Mouse (Mus musculus) brain, embryonic 18.5 days (tissue): ENCODE measurements around the gene Hadh.

Experiments
- DNase-seq: peaks from one replicate; pipeline ENCODE4 v3.0.0-alpha.2; 2012; ENCODE audit warnings: low read depth, low spot score

The Hadh gene

DNA sequence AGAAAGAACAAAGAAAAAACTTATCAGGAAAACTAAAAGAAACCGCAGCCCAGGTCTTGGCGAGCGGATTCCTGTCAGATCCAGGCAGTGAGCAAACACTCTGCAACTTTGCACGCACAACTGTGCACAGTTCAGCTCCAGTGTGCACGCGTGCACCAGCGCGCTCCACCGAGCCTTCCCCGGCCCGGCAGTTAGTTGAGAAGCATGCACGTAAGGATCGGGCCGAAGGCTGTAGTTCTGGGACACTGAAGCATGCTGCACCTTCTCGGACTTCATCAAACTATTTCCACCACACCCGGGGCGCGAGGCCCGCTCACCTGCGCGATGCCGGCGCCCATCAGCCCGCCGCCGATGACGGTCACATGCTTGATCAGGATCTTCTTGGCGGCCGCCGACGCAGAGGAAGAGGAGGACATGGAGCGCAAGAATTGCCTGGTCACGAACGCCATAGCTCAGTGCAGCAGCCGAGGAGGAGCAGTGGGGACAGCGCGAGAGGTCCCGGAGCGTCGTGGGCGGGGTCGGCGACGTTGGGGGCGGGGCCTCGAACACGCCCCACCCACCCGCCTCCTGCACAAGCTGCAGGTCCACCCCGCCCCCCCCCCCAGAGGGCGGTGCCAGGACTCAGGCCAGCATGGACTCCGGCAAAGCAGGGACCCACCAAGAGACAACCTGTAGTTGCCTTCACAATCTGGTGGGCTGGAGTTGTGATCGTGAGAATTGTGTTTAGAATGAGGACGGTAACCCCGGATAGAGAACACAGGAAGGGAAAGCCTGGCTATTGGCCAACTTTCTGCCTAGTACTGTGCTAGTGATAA is at the start of gene Hadh:
TSS of gene Hadh (minus strand) at position 543 of the 815 bp plus-strand sequence.
- DNase-seq, result peak; percentile 28

DNA sequence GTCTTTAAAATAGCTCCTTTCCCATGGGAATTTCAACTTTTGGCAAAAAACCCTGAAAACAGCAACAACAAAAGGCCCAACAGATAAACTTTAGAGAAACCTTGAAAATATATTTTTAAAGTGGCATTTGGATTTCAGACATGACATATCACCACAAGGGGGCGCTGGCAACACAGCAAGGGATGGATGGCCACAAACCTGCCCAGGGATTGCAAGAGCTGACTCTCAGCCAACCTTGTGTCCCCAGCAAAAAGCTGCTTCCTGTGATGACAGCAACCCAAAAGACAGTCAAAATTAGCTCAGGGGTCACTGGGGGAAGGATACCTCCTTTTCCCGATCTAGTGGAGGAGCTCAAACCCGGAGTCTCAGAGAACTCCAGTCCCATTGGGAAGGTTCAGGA is 48.3 kb upstream of the Hadh start:
- DNase-seq, result peak; percentile 24

DNA sequence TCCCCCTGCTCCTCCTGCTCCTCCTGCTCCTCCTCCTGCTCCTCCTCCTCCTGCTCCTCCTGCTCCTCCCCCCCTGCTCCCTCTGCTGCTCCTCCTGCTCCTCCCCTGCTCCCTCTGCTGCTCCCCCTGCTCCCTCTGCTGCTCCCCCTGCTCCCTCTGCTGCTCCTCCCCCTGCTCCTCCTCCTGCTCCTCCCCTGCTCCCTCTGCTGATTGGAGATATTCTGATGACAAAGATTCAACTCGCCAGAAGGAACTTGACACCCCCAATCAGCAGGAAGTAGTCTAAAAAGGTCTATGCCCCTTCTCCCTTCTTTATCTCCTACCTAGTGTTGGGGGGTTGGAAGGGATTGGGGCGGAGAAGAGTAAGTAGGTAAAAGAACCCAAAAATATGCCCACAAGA is 46.3 kb upstream of the Hadh start:
- DNase-seq, result no peak

DNA sequence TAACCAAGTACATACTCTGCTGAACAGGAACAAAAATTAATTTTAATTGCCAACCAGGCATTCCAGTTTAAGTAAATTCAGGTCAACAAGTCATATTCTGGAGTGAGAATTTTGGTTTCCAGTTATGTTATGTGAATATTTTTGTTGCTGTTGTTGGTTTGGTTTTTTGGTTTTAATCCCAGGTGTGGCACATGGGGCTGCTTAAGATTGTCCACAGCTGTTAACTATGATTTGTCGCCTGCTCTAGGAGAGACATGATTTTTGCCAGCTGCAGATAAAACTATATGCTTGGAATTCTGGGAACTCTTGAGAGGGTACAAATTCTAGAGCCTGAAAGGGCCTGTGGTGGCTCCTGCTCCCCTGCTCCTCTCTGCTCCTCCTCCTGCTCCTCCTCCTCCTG is 45.2 kb upstream of the Hadh start:
- DNase-seq, result no peak

DNA sequence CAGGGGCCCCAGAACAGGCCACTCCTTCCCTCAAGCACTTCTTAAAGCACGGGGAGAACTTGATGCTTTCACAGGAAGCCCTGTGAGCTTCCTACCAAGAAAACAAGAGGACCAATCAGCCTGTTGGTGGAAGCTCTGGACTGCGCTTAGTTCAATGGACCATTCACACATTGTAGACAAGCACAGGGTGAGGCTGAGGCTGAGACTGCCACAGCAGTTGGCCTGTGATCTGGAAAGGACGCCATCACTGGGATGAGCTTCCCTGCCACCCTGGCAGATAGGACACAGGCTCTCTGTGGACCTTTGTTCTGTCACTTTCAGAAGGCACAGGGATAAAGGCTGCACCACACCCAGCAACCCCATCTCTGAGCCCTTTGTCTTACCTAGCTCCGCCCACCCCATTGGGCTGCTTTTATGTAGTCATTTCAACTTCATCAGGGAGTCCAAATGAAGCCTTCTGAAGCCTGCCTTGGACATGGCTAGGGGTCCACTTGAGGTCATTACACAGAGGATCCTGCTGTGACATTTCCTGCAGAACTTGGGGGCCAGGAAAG is 44.1 kb upstream of the Hadh start:
- DNase-seq, result no peak

DNA sequence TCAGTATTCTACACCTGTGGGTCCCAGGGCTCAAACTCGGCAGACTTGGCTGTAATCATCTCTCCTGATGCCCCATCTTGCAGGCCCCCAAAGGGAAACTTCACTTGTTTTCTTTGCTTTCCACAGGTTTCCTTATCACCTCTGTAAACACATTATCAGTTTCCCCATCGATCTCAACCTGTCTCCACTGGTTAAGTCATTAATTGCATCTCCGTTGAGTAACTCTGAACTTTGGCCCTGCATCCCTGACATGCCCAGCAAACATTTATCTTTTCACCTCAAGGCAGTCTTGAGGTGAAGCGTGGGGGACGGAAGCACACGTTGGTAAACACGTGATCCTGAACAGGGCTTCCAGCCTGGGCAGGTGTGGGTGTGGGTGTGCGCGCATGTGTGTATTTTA is 40.4 kb upstream of the Hadh start:
- no peak for DNase-seq

DNA sequence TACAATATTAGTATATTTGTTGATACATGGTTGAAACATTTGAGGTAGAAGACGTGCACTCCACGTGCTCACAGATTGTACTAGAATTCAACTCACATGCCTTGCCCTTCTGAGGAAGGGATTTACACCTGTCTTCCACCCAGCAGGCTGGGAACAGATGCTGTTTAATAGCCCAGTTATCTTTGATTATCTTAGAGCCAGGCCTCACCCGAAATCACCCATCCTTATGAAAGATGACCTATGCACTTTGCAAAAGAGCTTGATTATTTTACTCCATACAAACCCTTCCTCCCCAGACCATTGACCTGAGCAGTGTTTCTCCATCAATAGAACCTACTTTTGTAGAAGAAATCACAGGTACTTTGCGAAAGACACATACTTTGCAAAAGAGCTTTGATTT is 38.7 kb upstream of the Hadh start:
- no peak for DNase-seq

DNA sequence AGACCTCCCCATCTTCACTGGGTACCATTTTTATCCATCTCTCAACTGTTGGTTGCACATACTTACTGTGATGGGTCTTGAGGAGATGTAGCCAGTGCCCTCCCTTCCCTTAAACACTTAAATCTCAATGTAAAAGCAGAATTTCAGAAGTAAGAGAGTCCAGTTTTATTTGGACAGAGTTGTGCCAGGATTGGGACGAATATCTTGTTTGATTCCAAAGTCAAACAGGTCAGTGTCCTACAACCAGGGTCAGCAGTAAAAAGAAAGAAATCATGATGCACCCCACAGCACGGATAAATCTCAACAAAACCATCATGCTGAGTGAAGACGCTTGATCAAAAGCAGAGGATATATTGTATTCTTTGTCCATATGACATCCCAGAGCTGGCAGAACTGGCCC is 35.9 kb upstream of the Hadh start:
- no peak for DNase-seq

DNA sequence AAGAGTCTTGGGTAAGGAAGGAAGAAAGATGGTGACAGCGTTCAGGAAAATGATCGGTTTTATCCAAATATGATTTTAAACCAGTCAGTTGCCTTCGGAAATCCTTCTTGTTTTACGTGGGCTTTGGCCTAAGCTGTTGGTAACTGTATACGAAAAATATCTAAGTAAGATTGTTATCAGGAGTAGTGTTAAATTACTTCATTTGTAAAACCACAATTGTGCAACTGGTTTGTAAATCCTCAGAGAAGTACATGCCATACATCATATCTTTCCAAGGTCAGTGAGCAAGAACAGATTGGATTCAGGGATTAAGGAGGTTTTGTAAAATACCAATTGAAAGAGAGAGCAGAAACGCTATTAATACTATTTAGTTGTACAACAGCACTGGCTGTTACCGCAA is 34.4 kb upstream of the Hadh start:
- no peak for DNase-seq

DNA sequence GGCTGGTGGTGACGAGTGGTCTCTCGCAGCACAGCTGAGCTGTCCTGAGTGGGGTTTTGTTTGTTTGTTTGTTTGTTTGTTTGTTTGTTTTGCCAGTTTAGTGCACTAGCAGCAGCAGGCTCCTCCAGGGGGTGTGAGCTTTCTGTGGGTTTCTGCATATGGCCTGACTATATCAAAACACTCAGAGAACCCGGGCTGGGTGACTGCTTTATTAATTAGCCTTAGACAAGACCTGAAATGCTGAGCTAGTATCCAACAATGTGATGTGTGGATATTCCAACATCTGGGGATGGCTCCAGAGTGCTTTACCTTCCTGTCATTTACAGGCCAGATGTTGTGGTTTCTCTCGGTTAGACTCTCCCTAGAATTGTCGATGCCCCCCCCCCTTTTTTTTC is 31.4 kb upstream of the Hadh start:
- DNase-seq, result no peak

DNA sequence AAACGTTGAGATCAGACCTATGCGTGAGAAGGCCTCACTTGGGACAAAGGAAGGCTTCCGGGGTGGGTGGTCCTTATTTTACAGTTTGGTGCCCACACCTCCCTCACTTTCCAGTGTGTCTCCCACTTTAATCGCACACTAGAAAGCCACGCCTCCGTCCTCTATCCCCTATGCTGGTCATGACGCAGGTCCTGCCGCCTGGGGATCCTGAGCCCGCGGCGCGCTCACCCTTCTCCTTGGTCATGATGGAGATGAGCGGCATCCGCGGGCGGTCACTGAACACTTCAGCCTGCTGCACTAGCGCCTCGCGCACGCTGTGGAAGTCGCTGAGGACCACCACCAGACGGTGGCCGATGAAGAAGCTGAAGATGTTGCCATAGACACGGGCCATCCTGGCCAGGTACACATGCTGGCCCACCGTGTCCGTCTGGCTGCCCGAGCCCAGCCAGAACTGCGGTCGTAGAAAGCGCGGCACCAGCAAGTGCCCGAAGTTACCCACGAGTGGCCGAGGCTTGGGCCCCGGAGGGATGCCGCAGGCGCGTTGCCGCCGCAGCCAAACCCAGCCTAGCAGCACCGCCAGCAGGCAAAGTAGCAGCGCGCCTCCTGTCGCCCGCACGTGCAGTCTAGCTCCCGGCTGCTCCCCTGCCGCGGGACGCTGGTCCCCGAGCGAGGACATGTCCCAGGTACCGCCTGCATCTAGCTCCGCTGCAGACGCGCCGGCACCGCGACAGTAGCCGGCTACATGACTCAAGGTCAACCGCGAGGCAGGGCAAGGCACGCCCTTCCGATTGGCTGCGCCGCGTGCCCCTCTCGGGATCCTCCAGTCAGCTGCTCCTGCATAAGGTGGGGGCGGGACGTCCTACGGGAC is 30.8 kb upstream of the Hadh start, which contains the start of gene Cyp2u1:
TSS of gene Cyp2u1 (minus strand) at position 776 of the 868 bp plus-strand sequence.
- peak; percentile 82 for DNase-seq

DNA sequence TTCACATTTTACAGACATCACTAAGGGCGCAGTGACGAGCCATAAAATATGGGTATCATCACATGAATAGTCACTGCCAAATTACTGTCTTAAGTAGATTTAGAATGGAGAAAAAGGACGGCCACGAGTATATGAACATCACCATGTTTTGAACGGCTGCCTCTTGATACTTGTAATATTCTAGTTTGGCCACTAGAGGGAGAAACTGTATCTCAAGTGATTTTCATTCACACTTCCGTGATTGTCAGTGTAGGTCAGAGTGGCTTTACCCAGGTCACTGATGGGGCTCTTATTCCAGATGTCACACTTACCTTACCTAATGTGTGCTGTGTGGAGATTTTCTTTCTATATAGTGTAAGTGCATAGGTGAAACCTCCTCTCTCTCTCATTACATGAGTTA is 28.0 kb upstream of the Hadh start:
- no peak for DNase-seq

DNA sequence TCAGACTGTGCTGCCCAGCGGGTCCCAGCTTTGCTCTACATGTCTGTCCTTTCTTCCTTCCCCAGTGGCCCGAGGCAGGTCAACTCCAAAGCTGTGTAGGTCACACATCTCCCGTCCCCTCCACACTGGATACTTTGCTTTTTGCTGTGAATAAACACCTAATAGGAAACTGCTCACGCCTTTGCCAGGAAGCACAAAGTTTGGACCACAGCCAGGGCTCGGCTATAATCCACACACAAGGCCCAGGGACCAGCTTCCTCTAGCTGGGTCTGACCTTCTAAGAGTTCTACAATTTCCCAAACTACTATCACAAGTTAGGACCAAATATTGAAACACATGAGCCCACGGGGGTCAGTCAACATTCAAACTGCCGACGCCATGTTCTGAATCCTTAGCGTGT is 27.2 kb upstream of the Hadh start:
- no peak for DNase-seq

DNA sequence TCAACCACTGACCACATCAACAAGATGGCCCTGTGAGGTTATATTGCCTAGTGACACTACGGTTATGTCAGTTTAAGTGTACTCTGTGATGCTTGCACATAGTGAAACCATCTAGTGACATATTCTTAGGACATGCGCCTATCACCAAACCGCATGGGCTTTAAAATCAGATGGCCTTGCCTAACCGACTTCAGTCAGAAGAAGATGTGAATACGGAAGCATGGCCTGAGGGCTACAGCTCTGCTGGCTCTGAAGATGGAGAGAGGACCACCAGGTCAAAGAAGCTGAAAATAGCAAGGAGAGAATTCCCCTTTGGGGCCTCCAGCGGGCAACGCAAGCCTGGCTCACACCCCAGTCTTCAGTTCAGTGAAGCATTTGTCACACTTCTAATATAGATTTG is 25.0 kb upstream of the Hadh start:
- no peak for DNase-seq

DNA sequence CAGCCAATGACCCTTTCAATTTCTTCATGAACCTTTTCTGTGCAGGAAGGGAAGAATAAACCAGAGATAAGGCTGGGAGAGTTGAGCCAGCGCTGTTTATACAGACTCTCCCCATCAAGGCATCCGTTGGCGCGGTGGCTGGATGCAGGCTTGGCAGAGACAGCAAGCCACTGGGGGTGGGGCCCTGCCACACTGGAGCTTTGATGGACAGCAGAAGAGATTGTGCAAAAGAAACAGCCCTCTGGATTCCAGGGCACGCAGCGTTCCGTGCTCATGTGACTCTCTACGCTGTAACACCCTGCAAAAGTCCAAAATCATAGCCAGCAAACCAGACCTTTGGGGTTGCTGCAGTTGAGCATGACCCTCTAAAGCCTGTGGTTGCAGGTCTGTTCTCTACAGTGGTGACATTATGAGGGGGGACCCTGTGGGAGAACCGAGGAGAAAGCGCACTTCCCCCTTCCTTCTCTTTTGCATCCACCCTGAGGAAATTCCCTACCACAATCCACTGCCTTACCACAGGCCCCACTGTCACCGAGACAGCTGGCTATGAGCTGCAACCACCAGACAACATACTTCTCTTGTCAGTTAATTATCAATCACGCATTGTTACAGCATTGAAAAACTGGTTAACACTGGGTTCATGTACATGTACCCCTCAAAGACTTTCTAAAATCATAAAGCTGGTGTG is 23.8 kb upstream of the Hadh start:
- no peak for DNase-seq

DNA sequence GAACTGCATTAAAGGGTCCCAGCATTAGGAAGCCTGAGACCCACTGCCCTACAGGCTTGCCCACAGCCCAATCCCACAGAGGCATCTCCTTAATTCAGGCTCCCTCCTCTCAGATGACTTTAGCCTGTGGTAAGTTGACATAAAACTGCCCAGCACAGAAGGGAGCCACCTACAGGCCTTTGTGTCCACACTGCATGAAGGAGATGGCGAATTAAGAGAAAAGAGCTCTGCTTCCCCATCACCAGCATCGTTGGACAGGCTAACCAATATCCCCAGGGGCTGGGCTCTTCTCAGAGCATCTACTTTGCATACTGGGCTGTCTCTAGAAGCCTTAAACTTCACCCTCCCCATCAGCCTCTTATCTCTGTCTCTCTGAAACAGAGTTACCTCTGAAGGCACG is 22.6 kb upstream of the Hadh start:
- DNase-seq, result no peak

DNA sequence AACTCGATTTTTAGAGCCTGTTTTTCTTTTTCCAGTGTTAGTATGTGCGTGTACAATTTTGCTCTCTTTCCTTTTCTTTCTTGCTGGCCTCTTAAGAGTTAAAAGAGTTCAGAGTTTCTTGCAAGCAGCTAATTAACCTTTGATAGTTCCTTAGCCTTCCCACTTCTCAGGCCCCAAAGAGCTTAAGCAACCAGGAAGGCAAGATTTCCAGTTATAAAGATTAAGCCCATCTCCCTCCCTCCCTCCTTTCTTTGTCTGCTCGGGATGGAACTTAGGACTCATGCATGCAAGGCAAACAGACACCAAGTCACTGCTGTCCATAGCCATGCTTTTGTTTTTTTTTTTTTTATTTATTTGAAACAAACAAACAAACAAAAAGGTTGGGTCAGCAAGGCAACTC is 21.1 kb upstream of the Hadh start:
- no peak for DNase-seq

DNA sequence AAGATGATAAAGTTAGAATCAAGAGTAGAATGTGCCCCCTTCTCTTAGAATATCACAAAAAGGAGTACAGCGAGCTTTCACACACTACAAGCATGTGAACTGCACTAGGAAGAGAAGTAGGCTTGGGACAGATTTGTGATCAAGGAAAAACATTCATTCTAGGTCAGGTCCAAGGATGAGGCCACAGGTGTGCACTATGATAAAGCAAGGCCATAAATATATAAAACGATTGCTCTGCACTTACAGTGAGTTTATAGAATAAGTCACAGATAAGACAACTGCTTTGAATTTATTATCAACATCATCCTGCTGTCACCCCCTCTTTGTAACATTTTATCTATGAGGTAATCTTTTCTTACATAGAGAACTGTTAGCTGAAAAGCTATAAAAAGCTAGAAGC is 20.4 kb upstream of the Hadh start:
- no peak for DNase-seq

DNA sequence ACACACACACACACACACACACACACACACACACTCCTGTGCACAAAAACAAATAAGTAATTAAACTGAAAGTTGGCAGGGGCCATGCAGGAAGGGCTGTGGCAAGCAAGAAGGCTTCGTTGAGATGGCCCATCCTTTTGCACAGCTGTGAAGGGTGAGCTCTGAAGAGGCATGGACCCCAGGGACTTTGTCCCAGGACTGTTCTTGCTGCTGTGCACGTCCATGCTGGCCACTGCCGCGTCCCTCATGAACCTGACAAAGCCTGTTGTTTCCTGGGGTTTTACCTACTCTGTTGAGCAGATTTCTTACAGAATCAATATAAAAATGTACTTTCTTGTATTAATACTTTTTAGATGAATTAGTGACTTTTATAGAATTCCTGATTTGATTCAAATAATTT is 20.0 kb upstream of the Hadh start:
- no peak for DNase-seq

DNA sequence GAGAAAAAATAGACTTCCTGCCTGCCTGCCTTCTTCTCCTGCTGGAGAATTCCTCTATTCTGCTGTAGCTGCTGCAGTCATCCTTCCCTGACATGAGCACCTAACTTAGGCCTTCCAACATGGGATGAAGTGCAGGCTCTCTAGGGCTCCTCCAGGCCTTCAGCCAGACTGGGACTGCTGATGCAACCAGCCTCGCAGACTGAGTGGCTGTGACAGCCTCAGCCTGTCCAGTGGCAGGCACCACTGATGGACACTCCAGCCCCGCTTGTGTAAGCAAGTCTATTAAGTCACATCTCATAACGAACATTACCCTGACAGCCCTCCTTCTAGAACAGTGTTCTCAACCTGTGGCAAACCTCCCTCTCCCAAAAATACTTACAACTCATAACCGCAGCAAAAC is 2.2 kb upstream of the Hadh start:
- no peak for DNase-seq

DNA sequence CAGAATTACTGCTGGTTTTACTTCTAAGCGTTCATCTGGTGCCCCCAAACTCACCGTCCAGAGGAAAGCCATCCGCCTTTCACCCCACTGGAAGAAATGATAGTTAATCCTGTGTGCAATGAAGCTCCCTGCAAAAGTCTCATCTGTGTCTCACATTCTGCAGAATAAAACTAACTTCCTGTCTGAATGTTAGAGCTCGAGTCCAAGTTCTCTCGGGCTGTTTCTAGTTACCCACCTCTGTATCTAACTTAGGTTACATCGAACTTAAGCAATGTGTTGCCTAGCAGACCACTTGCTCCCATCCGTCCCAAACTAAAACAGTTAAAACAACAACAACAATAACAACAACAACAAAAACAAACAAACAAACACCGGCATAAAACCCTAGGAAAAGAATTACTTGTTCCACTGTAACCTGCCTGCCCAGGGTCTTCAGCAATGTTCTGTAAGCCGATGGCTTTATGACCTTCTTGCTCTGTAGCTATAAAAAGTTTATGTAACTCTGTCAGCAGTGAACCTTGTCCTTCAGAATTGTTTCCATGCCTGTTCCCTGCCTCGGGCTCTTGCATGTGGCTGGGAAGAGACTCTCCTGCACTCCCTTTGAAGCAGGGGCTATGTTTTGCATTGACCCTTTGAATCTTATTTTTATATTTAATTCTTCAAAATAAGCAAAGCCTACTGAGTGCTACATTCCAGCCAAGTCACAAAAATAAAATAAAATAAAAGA is 636 bp upstream of the Hadh start:
- no peak for DNase-seq
